Mouse (Mus musculus): ENCODE data around the gene Higd1a.

DNA sequence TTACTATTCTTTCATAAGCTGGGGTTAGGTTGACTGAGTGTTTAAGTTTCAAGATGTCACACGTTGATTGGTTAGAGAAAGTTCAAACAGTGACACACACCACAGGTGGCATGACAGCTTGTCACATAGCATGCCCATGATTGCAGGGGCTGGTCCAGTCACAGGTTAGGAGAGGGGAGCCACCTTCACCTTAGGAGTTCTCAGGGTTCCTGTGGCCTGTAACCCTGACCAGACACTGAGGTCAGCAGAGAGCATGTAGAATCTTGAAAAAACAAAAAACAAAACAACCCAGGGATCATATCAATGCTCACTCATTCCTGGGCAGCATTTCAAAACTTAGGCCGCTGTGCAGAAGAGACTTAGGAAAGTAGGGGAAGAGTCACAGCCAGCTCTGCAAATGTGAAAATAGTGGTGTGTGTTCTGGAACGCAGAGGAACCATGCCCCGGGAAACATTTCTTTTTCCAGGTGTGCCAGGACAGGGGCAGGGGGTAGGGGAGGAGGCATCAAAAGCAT lies 31.8 kb upstream of the Higd1a start:
- no peak for TF ChIP-seq CTCF (IDR thresholded peaks at IDR 0.05; ENCODE audit: low read depth)
- TF ChIP-seq EP300 (IDR thresholded peaks at IDR 0.05; ENCODE audit: low read depth): 0 out of 2 replicates have a peak, but pooled peaks have one; percentile 44

Measured in heart, postnatal 0 days (tissue).